Mouse (Mus musculus): Measurements from ENCODE around the gene Olfr209.

GRCm38 (mm10) chr16:59393300-59393699 is 29.5 kb upstream of the Olfr209 start:
- TF ChIP-seq CTCF (IDR thresholded peaks at IDR 0.05; ENCODE audit: extremely low read depth, insufficient read depth, insufficient read length, insufficient replicate concordance) (no peak), POLR2A (IDR thresholded peaks at IDR 0.05; ENCODE audit: low read depth, low read length) (no peak)
